Mouse (Mus musculus) lung, embryonic 16.5 days (tissue): Measurements from ENCODE around the gene Ly6g6f. TPM values are rescaled to one million over a fixed set of nuclear protein-coding genes. Genes with fewer than 3 reads are reported as not detected.
A peak's percentile ranks its signal among the peaks of the same experiment; 100 is the strongest.

Experiments used
- ATAC-seq: fragments of 200-750 bp; cut with Nextera tagmentation; 2 replicates; pipeline ENCODE4 v1.8.0; 2017; ENCODE audit warnings: low read depth, mild to moderate bottlenecking, moderate library complexity
- H3K27ac ChIP-seq: fragments of 300-500 bp; sonication (generic); 2 replicates; pipeline ENCODE4 v1.5.1; 2014; ENCODE audit warnings: mild to moderate bottlenecking, control low read depth, low read length
- H3K27me3 ChIP-seq: fragments of 300-500 bp; sonication (generic); 2 replicates; pipeline ENCODE4 v1.6.1; 2014; ENCODE audit warnings: low read depth, low read length, mixed read lengths; ENCODE audit not compliant: control insufficient read depth, insufficient read depth
- H3K36me3 ChIP-seq: fragments of 300-500 bp; sonication (generic); 2 replicates; pipeline ENCODE4 v1.6.1; 2014; ENCODE audit warnings: low read length; ENCODE audit not compliant: control insufficient read depth, insufficient read depth
- H3K4me1 ChIP-seq: fragments of 300-500 bp; sonication (generic); replicated peaks from 2 replicates; pipeline ENCODE4 v1.6.1; 2014; ENCODE audit warnings: low read length, mixed read lengths; ENCODE audit not compliant: control insufficient read depth, insufficient read depth
- H3K4me2 ChIP-seq: fragments of 300-500 bp; sonication (generic); 2 replicates; pipeline ENCODE4 v1.6.1; 2014; ENCODE audit warnings: low read depth, low read length, control low read depth
- H3K4me3 ChIP-seq: fragments of 300-500 bp; sonication (generic); 2 replicates; pipeline ENCODE4 v1.5.1; 2014; ENCODE audit warnings: mild to moderate bottlenecking, low read length, control low read depth
- H3K9ac ChIP-seq: fragments of 300-500 bp; sonication (generic); 2 replicates; pipeline ENCODE4 v1.6.1; 2014; ENCODE audit warnings: low read length, control low read depth
- H3K9me3 ChIP-seq: fragments of 300-500 bp; sonication (generic); 2 replicates; pipeline ENCODE4 v1.6.1; 2016; ENCODE audit warnings: low read length; ENCODE audit not compliant: control insufficient read depth
- WGBS: fragments of 180-500 bp; shearing (Covaris S2); extraction: QIAGEN DNeasy Blood & Tissue Kit; methylation state at CpG from one replicate; pipeline ENCODE4 v1.1.7; 2014; 5-methylcytosine and 5-hydroxymethylcytosine counted together
- polyA plus RNA-seq: library from polyadenylated mRNA; unstranded; fragments of >200 nt; fragmentation: Nextera tagmentation; extraction: Ambion mirVana; gene quantifications from 2 replicates; pipeline ENCODE4 v1.2.1, GENCODE M21; 2015

The Ly6g6f gene
- polyA plus RNA-seq, 1 experiment from 2014 or later: 0.79 TPM

GRCm38 (mm10) chr17:35101161-35101560 is 15.8 kb upstream of the Ly6g6f start:
- H3K4me1 ChIP-seq: no peaks in the 10 kb centered on the region
- WGBS: 82% methylated on average over 11 of the region's 11 CpGs
- no peak overlapping the region for H3K4me3 ChIP-seq
- no peak overlapping the region for H3K27ac ChIP-seq
- H3K4me2 ChIP-seq: no peak overlapping the region
- H3K36me3 ChIP-seq: peaks cover 47% of the 10 kb centered on the region
- no peak overlapping the region for H3K9ac ChIP-seq
- ATAC-seq: no peak
- H3K27me3 ChIP-seq: no peaks in the 10 kb centered on the region
- H3K9me3 ChIP-seq: no peaks in the 10 kb centered on the region

- Histone ChIP-seq H3K27ac (no peak overlapping the region), H3K4me3 (no peak overlapping the region), H3K36me3 (peaks cover 47% of the 10 kb centered on the region), H3K4me2 (no peak overlapping the region), H3K4me1 (no peaks in the 10 kb centered on the region), H3K9me3 (no peaks in the 10 kb centered on the region), H3K27me3 (no peaks in the 10 kb centered on the region), H3K9ac (no peak overlapping the region)
- 57% methylated on average over 10 of the region's 10 CpGs for WGBS
- ATAC-seq: no peak
These were observed 14.9 kb upstream of the Ly6g6f start for GRCm38 (mm10) chr17:35100196-35100765.

GRCm38 (mm10) chr17:35097164-35097655 is 11.8 kb upstream of the Ly6g6f start:
- Histone ChIP-seq H3K4me1 (no peaks in the 10 kb centered on the region), H3K27me3 (no peaks in the 10 kb centered on the region), H3K4me2 (no peak overlapping the region), H3K36me3 (peaks cover 52% of the 10 kb centered on the region), H3K9ac (no peak overlapping the region), H3K4me3 (no peak overlapping the region), H3K27ac (no peak overlapping the region), H3K9me3 (no peaks in the 10 kb centered on the region)
- no peak for ATAC-seq
- WGBS: 87% methylated on average over 12 of the region's 12 CpGs

GRCm38 (mm10) chr17:35096597-35096996 is 11.2 kb upstream of the Ly6g6f start:
- no peak overlapping the region for H3K4me3 ChIP-seq
- no peak overlapping the region for H3K4me2 ChIP-seq
- WGBS: 83% methylated on average over 12 of the region's 12 CpGs
- no peak overlapping the region for H3K9ac ChIP-seq
- H3K27ac ChIP-seq: no peak overlapping the region
- H3K4me1 ChIP-seq: no peaks in the 10 kb centered on the region
- H3K9me3 ChIP-seq: no peaks in the 10 kb centered on the region
- ATAC-seq: no peak
- peaks cover 49% of the 10 kb centered on the region for H3K36me3 ChIP-seq
- no peaks in the 10 kb centered on the region for H3K27me3 ChIP-seq

- peaks cover 8% of the 10 kb centered on the region for H3K4me1 ChIP-seq
- H3K36me3 ChIP-seq: peaks cover 43% of the 10 kb centered on the region
- WGBS: 89% methylated on average over 15 of the region's 15 CpGs
- H3K9me3 ChIP-seq: no peaks in the 10 kb centered on the region
- no peak overlapping the region for H3K4me2 ChIP-seq
- H3K9ac ChIP-seq: no peak overlapping the region
- H3K4me3 ChIP-seq: no peak overlapping the region
- H3K27ac ChIP-seq: no peak overlapping the region
- no peaks in the 10 kb centered on the region for H3K27me3 ChIP-seq
- ATAC-seq: no peak
These were observed 9.3 kb upstream of the Ly6g6f start for GRCm38 (mm10) chr17:35094475-35095365.

GRCm38 (mm10) chr17:35092403-35093198 is 7.2 kb upstream of the Ly6g6f start:
- Histone ChIP-seq H3K4me3 (no peak overlapping the region), H3K4me1 (peaks cover 8% of the 10 kb centered on the region), H3K36me3 (peaks cover 33% of the 10 kb centered on the region), H3K9me3 (no peaks in the 10 kb centered on the region), H3K9ac (no peak overlapping the region), H3K27me3 (no peaks in the 10 kb centered on the region), H3K4me2 (no peak overlapping the region), H3K27ac (no peak overlapping the region)
- WGBS: 86% methylated on average over 14 of the region's 14 CpGs
- ATAC-seq: no peak

GRCm38 (mm10) chr17:35090166-35090932 is 4.9 kb upstream of the Ly6g6f start:
- H3K4me3 ChIP-seq: peak overlapping the region; percentile 74
- H3K4me1 ChIP-seq: peaks cover 8% of the 10 kb centered on the region
- H3K27ac ChIP-seq: peak overlapping the region; percentile 97
- peak overlapping the region; percentile 96 for H3K9ac ChIP-seq
- peak overlapping the region; percentile 55 for H3K4me2 ChIP-seq
- H3K36me3 ChIP-seq: peaks cover 23% of the 10 kb centered on the region
- H3K9me3 ChIP-seq: no peaks in the 10 kb centered on the region
- ATAC-seq: no peak
- 62% methylated on average over 8 of the region's 8 CpGs for WGBS
- H3K27me3 ChIP-seq: no peaks in the 10 kb centered on the region

GRCm38 (mm10) chr17:35088825-35089644 is 3.6 kb upstream of the Ly6g6f start, which contains the start of gene Abhd16a:
Gene Abhd16a (plus strand): TSS chr17:35089263.
- H3K4me2 ChIP-seq: peak within 1 kb of the TSS; percentile 55
- peak within 1 kb of the TSS; percentile 74 for H3K4me3 ChIP-seq
- peaks cover 8% of the 10 kb centered on the region for H3K4me1 ChIP-seq
- peak within 1 kb of the TSS; percentile 96 for H3K9ac ChIP-seq
- no peaks in the 10 kb centered on the region for H3K9me3 ChIP-seq
- peaks cover 15% of the 10 kb centered on the region for H3K36me3 ChIP-seq
- 2% methylated on average over 67 of the region's 67 CpGs for WGBS
- peak; percentile 99 for ATAC-seq
- H3K27ac ChIP-seq: peak within 1 kb of the TSS; percentile 97
- H3K27me3 ChIP-seq: no peaks in the 10 kb centered on the region
